Mouse (Mus musculus) urinary bladder, postnatal 14 days (tissue): ENCODE results near the gene Oxa1l.

ENCODE experiments used
- DNase-seq: peaks from one replicate; pipeline ENCODE4 v3.0.0; 2021; ENCODE audit warnings: low spot score

The Oxa1l gene

GRCm38 (mm10) chr14:54371460-54371859, 10.8 kb downstream of the Oxa1l start:
- no peak for DNase-seq

- DNase-seq, result no peak
Measured at GRCm38 (mm10) chr14:54372923-54373322, 12.3 kb downstream of the Oxa1l start.

- DNase-seq, result no peak
Measured at GRCm38 (mm10) chr14:54375916-54376315, 15.3 kb downstream of the Oxa1l start.

GRCm38 (mm10) chr14:54377166-54377565, 16.5 kb downstream of the Oxa1l start:
- no peak for DNase-seq

GRCm38 (mm10) chr14:54379571-54379970, 18.9 kb downstream of the Oxa1l start:
- no peak for DNase-seq

GRCm38 (mm10) chr14:54380616-54381015, 20.0 kb downstream of the Oxa1l start:
- DNase-seq, result no peak

GRCm38 (mm10) chr14:54381816-54382215, 21.2 kb downstream of the Oxa1l start:
- DNase-seq, result no peak

- DNase-seq, result no peak
Measured at GRCm38 (mm10) chr14:54382641-54383040, 22.0 kb downstream of the Oxa1l start.

- no peak for DNase-seq
Measured at GRCm38 (mm10) chr14:54383355-54383771, 22.7 kb downstream of the Oxa1l start.

- no peak for DNase-seq
Measured at GRCm38 (mm10) chr14:54384396-54384795, 23.8 kb downstream of the Oxa1l start.

GRCm38 (mm10) chr14:54385968-54386618, 25.5 kb downstream of the Oxa1l start:
- no peak for DNase-seq

GRCm38 (mm10) chr14:54387546-54387945, 26.9 kb downstream of the Oxa1l start:
- no peak for DNase-seq

- DNase-seq, result no peak
Measured at GRCm38 (mm10) chr14:54390843-54391242, 30.2 kb downstream of the Oxa1l start.

GRCm38 (mm10) chr14:54393794-54394193, 33.2 kb downstream of the Oxa1l start:
- DNase-seq, result no peak

GRCm38 (mm10) chr14:54394309-54394708, 33.7 kb downstream of the Oxa1l start:
- no peak for DNase-seq

- DNase-seq, result no peak
Measured at GRCm38 (mm10) chr14:54396685-54397084, 36.1 kb downstream of the Oxa1l start.

- DNase-seq, result no peak
Measured at GRCm38 (mm10) chr14:54397872-54398527, 37.4 kb downstream of the Oxa1l start.

GRCm38 (mm10) chr14:54398528-54398916, 37.9 kb downstream of the Oxa1l start:
- no peak for DNase-seq

GRCm38 (mm10) chr14:54398921-54399382, 38.3 kb downstream of the Oxa1l start:
- no peak for DNase-seq

- no peak for DNase-seq
Measured at GRCm38 (mm10) chr14:54401723-54402122, 41.1 kb downstream of the Oxa1l start.

- no peak for DNase-seq
Measured at GRCm38 (mm10) chr14:54408336-54409056, 47.9 kb downstream of the Oxa1l start.

GRCm38 (mm10) chr14:54409057-54409645, 48.5 kb downstream of the Oxa1l start:
- DNase-seq, result no peak
